ENCODE assay signal across 11 mouse cellular contexts in genomic region chr5:129049372-129049771, GRCm38 (mm10). TPM values are rescaled to one million over a fixed set of nuclear protein-coding genes. Genes with fewer than 3 reads are reported as not detected.
A peak's percentile ranks its signal among the peaks of the same experiment; 100 is the strongest.
DNase-seq lines count a peak whose midpoint lies in the region; ATAC-seq and TF ChIP-seq lines count a peak whose summit lies in the region.
"Had no signal": no experiment of that assay in that cellular context is flagged by ENCODE, and none has a peak within 500 bp of the region (broad histone marks: within the 10 kb centered on the region; RNA-seq: fewer than 3 reads in every experiment).

No protein-coding gene starts in this region.

- no peak for TF ChIP-seq CTCF in heart, adult 2 months (IDR thresholded peaks at IDR 0.05)

- intact Hi-C loops in left cerebral cortex, postnatal 14 days (cut with DNase I): no loop called here
- intact Hi-C loops in heart, adult 2 months (cut with DNase I): no loop called here

- TF ChIP-seq EP300 in heart, adult 2 months (IDR thresholded peaks at IDR 0.05; ENCODE audit: insufficient read depth, low read depth, low read length): no peak

- DNase-seq in midbrain, embryonic 11.5 days (ENCODE audit: low spot score, missing footprints): no peak
- DNase-seq in forelimb bud, embryonic 11.5 days (ENCODE audit: low read depth, low spot score): peak; percentile 57
- peak; percentile 79 to 82 for DNase-seq in left cerebral cortex, postnatal 14 days (ENCODE audit: low spot score in 2 of 2)
- DNase-seq in telencephalon, adult 2 months (ENCODE audit: low read depth, low spot score): peak; percentile 71
- no peak for DNase-seq in heart, adult 2 months
- DNase-seq in thymus, postnatal 25 days: no peak
- DNase-seq: cerebellum, postnatal 25 days had no signal

- no peaks in the 10 kb centered on the region for H3K36me3 ChIP-seq in midbrain, embryonic 12.5 days
- no peaks in the 10 kb centered on the region for H3K36me3 ChIP-seq in midbrain, embryonic 11.5 days (ENCODE audit: control insufficient read depth, insufficient read depth, low read length)
- H3K36me3 ChIP-seq in heart, adult 2 months (ENCODE audit: control insufficient read depth, insufficient read depth, low read length): no peaks in the 10 kb centered on the region

- WGBS in midbrain, embryonic 12.5 days: 59% methylated on average over 9 of the region's 9 CpGs
- 63% methylated on average over 9 of the region's 9 CpGs for whole genome bisulfite sequencing in midbrain, embryonic 11.5 days
- WGBS in heart, adult 2 months: 75% methylated on average over 9 of the region's 9 CpGs

- no peak for ATAC-seq in midbrain, embryonic 12.5 days (ENCODE audit: low FRiP score, low read depth)
- ATAC-seq in midbrain, embryonic 11.5 days (ENCODE audit: low FRiP score): no peak
- no peak for ATAC-seq in erythroid progenitor cell, adult 5-6 weeks (replicated peaks; ENCODE audit: low FRiP score, poor library complexity, severe bottlenecking)
- ATAC-seq: intestine, embryonic 16.5 days had no signal

- no peaks in the 10 kb centered on the region for H3K79me2 ChIP-seq in heart, adult 2 months (replicated peaks; ENCODE audit: control insufficient read depth, insufficient read depth, low read length)

- no peaks in the 10 kb centered on the region for H3K9me3 ChIP-seq in midbrain, embryonic 12.5 days
- no peaks in the 10 kb centered on the region for H3K9me3 ChIP-seq in midbrain, embryonic 11.5 days (ENCODE audit: control insufficient read depth, low read length)
- H3K9me3 ChIP-seq: megakaryocyte, embryonic 14.5 days had no signal

- H3K27me3 ChIP-seq in midbrain, embryonic 12.5 days: no peaks in the 10 kb centered on the region
- H3K27me3 ChIP-seq in midbrain, embryonic 11.5 days (ENCODE audit: control insufficient read depth, insufficient read depth, low read length): no peaks in the 10 kb centered on the region
- no peaks in the 10 kb centered on the region for H3K27me3 ChIP-seq in heart, adult 2 months (ENCODE audit: control insufficient read depth, insufficient read depth, low read length)

- no peak overlapping the region for H3K4me2 ChIP-seq in midbrain, embryonic 12.5 days (replicated peaks)
- no peak overlapping the region for H3K4me2 ChIP-seq in midbrain, embryonic 11.5 days

- 0 out of 2 replicates have a peak overlapping the region, but pooled peaks have one; percentile 15 for H3K27ac ChIP-seq in midbrain, embryonic 12.5 days (replicated peaks)
- H3K27ac ChIP-seq in midbrain, embryonic 11.5 days (ENCODE audit: low read depth, low read length): no peak overlapping the region
- no peak overlapping the region for H3K27ac ChIP-seq in heart, adult 2 months

- no peak for TF ChIP-seq POLR2A in heart, adult 2 months (IDR thresholded peaks at IDR 0.05; ENCODE audit: insufficient read depth, low read depth, low read length)

- H3K4me3 ChIP-seq in midbrain, embryonic 12.5 days: no peak overlapping the region
- no peak overlapping the region for H3K4me3 ChIP-seq in midbrain, embryonic 11.5 days (ENCODE audit: low read depth, low read length)
- H3K4me3 ChIP-seq in heart, adult 2 months: no peak overlapping the region
- H3K4me3 ChIP-seq: megakaryocyte, embryonic 14.5 days had no signal

- H3K4me1 ChIP-seq in midbrain, embryonic 12.5 days: peaks cover 37% of the 10 kb centered on the region
- peaks cover 29% of the 10 kb centered on the region for H3K4me1 ChIP-seq in midbrain, embryonic 11.5 days (ENCODE audit: control insufficient read depth, insufficient read depth, low read length)
- no peaks in the 10 kb centered on the region for H3K4me1 ChIP-seq in heart, adult 2 months (ENCODE audit: control insufficient read depth, insufficient read depth, low read length)
- H3K4me1 ChIP-seq: megakaryocyte, embryonic 14.5 days had no signal

- H3K9ac ChIP-seq in midbrain, embryonic 12.5 days (replicated peaks): no peak overlapping the region
- no peak overlapping the region for H3K9ac ChIP-seq in midbrain, embryonic 11.5 days (ENCODE audit: low read length)
- no peak overlapping the region for H3K9ac ChIP-seq in heart, adult 2 months (ENCODE audit: low read depth, low read length)

RNA-seq across cellular contexts. Expression of gene Ran, which starts 29.5 kb away (rescaled TPM):
- 711 and 712 TPM in 2 replicates for polyA plus RNA-seq in midbrain, embryonic 12.5 days (2016; fragmentation: Nextera tagmentation; extraction: Ambion mirVana)
- 948 and 951 TPM in 2 replicates for polyA plus RNA-seq in midbrain, embryonic 11.5 days (2014; fragmentation: Nextera tagmentation; extraction: Ambion mirVana)
- total RNA-seq in left cerebral cortex, postnatal 14 days (2021): 100 to 1,000 TPM; 146 to 149 TPM
- 305 and 343 TPM in 2 replicates for total RNA-seq in erythroid progenitor cell, adult 5-6 weeks (2015; ENCODE audit: low replicate concordance)
- total RNA-seq in erythroid progenitor cell, adult 5-6 weeks (2017; ENCODE audit: low replicate concordance): 152 and 197 TPM in 2 replicates
- total RNA-seq in heart, adult 2 months (2021): 10 to 100 TPM; 88.2 to 99.2 TPM
- polyA plus RNA-seq in heart, adult 2 months (2012; rRNA removed): 44.4 and 58.1 TPM in 2 replicates

RNA-seq across cellular contexts. Expression of gene Stx2, which starts 41.0 kb away (rescaled TPM):
- 25.5 and 26.0 TPM in 2 replicates for polyA plus RNA-seq in midbrain, embryonic 12.5 days (2016; fragmentation: Nextera tagmentation; extraction: Ambion mirVana)
- 26.0 and 27.6 TPM in 2 replicates for polyA plus RNA-seq in midbrain, embryonic 11.5 days (2014; fragmentation: Nextera tagmentation; extraction: Ambion mirVana)
- 10 to 100 TPM; 23.4 to 23.9 TPM for total RNA-seq in left cerebral cortex, postnatal 14 days (2021)
- total RNA-seq in erythroid progenitor cell, adult 5-6 weeks (2015; ENCODE audit: low replicate concordance): 224 and 258 TPM in 2 replicates
- 312 and 368 TPM in 2 replicates for total RNA-seq in erythroid progenitor cell, adult 5-6 weeks (2017; ENCODE audit: low replicate concordance)
- total RNA-seq in heart, adult 2 months (2021): 10 to 100 TPM; 12.0 to 14.2 TPM
- 17.1 and 24.2 TPM in 2 replicates for polyA plus RNA-seq in heart, adult 2 months (2012; rRNA removed)

RNA-seq across cellular contexts. Expression of gene Adgrd1, which starts 47.2 kb away (rescaled TPM):
- polyA plus RNA-seq in midbrain, embryonic 12.5 days (2016; fragmentation: Nextera tagmentation; extraction: Ambion mirVana): 0.07 and 0.11 TPM in 2 replicates
- polyA plus RNA-seq in midbrain, embryonic 11.5 days (2014; fragmentation: Nextera tagmentation; extraction: Ambion mirVana): 0.07 and 0.15 TPM in 2 replicates
- 1 to 10 TPM; 2.1 to 2.9 TPM for total RNA-seq in left cerebral cortex, postnatal 14 days (2021)
- 2.1 and 2.2 TPM in 2 replicates for total RNA-seq in erythroid progenitor cell, adult 5-6 weeks (2015; ENCODE audit: low replicate concordance)
- total RNA-seq in erythroid progenitor cell, adult 5-6 weeks (2017; ENCODE audit: low replicate concordance): 0.39 and 1.2 TPM in 2 replicates
- total RNA-seq in heart, adult 2 months (2021): 1 to 10 TPM; 4.1 to 4.8 TPM
- polyA plus RNA-seq in heart, adult 2 months (2012; rRNA removed): 5.5 and 5.6 TPM in 2 replicates

Comparison
In these comparisons a context has a peak if more than half of its experiments do, and no peak if none do; other contexts are left out.
1. DNase-seq: peak in forelimb bud, embryonic 11.5 days (single experiment), left cerebral cortex, postnatal 14 days (2 of 2) and telencephalon, adult 2 months (single experiment); none in midbrain, embryonic 11.5 days (single experiment), heart, adult 2 months (0 of 2) and thymus, postnatal 25 days (single experiment).
2. RNA of gene Stx2, which starts 41.0 kb away (total RNA-seq): 224 to 368 TPM in erythroid progenitor cell, adult 5-6 weeks; 23.4 to 23.9 TPM in left cerebral cortex, postnatal 14 days and 12.0 to 14.2 TPM in heart, adult 2 months; every median in the first group is over 4 times any median in the second.